Mouse (Mus musculus) forebrain, embryonic 16.5 days (tissue): ENCODE measurements around the gene Afmid. TPM values are rescaled to one million over a fixed set of nuclear protein-coding genes. Genes with fewer than 3 reads are reported as not detected.
A peak's percentile ranks its signal among the peaks of the same experiment; 100 is the strongest.
"Not testable (repeated sequence)": the region's sequence is repeated elsewhere in the genome, so short reads cannot be mapped to it uniquely, and the experiment has no call there.

ENCODE experiments used
- ATAC-seq: fragments of 200-750 bp; cut with Nextera tagmentation; 2 replicates; pipeline ENCODE4 v1.8.0; 2017; ENCODE audit warnings: mild to moderate bottlenecking, moderate library complexity
- H3K27ac ChIP-seq: fragments of 300-500 bp; sonication (generic); 2 replicates; pipeline ENCODE4 v1.5.1; 2014; ENCODE audit warnings: low read length, control low read depth
- H3K27me3 ChIP-seq: fragments of 300-500 bp; sonication (generic); replicated peaks from 2 replicates; pipeline ENCODE4 v1.6.1; 2014; ENCODE audit warnings: low read length; ENCODE audit not compliant: control insufficient read depth, insufficient read depth
- H3K36me3 ChIP-seq: fragments of 300-500 bp; sonication (generic); 2 replicates; pipeline ENCODE4 v1.6.1; 2014; ENCODE audit not compliant: control insufficient read depth, insufficient read depth
- H3K4me1 ChIP-seq: fragments of 300-500 bp; sonication (generic); replicated peaks from 2 replicates; pipeline ENCODE4 v1.6.1; 2014; ENCODE audit warnings: low read length; ENCODE audit not compliant: control insufficient read depth, insufficient read depth
- H3K4me2 ChIP-seq: fragments of 300-500 bp; sonication (generic); 2 replicates; pipeline ENCODE4 v1.6.1; 2014; ENCODE audit warnings: mild to moderate bottlenecking, low read length, control low read depth
- H3K4me3 ChIP-seq: fragments of 300-500 bp; sonication (generic); replicated peaks from 2 replicates; pipeline ENCODE4 v1.5.1; 2014; ENCODE audit warnings: mild to moderate bottlenecking, low read length, control low read depth
- H3K9ac ChIP-seq: fragments of 300-500 bp; sonication (generic); replicated peaks from 2 replicates; pipeline ENCODE4 v1.6.1; 2014; ENCODE audit warnings: low read depth, low read length, control low read depth
- H3K9me3 ChIP-seq: fragments of 300-500 bp; sonication (generic); 2 replicates; pipeline ENCODE4 v1.6.1; 2016; ENCODE audit warnings: low read length; ENCODE audit not compliant: control insufficient read depth
- WGBS: fragments of 180-500 bp; shearing (Covaris S2); extraction: QIAGEN DNeasy Blood & Tissue Kit; methylation state at CpG from one replicate; pipeline ENCODE4 v1.1.7; 2014; 5-methylcytosine and 5-hydroxymethylcytosine counted together
- polyA plus RNA-seq: library from polyadenylated mRNA; unstranded; fragments of >200 nt; fragmentation: Nextera tagmentation; extraction: Ambion mirVana; gene quantifications from 2 replicates; pipeline ENCODE4 v1.2.1, GENCODE M21; 2015

Gene Afmid
- polyA plus RNA-seq, 1 experiment from 2014 or later, result 5.2 TPM

DNA sequence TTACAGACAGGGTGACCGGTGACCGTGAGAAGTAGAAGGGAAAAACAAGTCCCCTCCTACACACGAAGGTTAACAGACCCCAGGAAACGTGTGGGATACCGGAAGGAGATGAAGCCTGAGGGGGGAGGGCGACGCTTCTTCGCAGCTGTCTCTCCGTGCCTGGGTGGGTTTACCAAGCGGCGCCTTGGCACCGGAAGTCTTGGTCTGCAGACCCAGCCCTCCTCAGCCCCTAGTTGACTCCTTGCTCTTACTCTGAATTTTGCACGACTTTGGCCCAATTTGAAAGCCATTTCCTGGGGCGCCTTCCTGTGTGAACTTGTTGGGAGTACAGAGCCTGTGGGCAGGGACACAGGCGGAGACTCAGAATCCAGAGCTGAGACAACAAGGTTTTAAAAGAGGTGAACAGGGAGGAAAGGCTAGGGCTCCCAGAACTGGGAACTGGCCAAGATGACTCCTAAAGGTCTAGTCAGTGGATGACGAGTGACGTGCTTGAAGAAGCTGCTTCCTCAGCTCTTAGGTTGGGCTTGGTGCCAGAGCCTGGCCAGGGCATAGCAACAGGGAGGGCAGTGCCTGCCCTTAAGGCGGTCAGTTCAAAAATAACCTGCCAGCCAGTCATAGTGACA, 44.4 kb upstream of the Afmid start:
- no peaks in the 10 kb centered on the region for H3K9me3 ChIP-seq
- no peak overlapping the region for H3K9ac ChIP-seq
- H3K4me2 ChIP-seq, result no peak overlapping the region
- 21% methylated on average over 18 of the region's 18 CpGs for WGBS
- H3K36me3 ChIP-seq, result no peaks in the 10 kb centered on the region
- peaks cover 29% of the 10 kb centered on the region for H3K27me3 ChIP-seq
- peaks cover 26% of the 10 kb centered on the region for H3K4me1 ChIP-seq
- no peak overlapping the region for H3K4me3 ChIP-seq
- H3K27ac ChIP-seq, result no peak overlapping the region
- no peak for ATAC-seq

DNA sequence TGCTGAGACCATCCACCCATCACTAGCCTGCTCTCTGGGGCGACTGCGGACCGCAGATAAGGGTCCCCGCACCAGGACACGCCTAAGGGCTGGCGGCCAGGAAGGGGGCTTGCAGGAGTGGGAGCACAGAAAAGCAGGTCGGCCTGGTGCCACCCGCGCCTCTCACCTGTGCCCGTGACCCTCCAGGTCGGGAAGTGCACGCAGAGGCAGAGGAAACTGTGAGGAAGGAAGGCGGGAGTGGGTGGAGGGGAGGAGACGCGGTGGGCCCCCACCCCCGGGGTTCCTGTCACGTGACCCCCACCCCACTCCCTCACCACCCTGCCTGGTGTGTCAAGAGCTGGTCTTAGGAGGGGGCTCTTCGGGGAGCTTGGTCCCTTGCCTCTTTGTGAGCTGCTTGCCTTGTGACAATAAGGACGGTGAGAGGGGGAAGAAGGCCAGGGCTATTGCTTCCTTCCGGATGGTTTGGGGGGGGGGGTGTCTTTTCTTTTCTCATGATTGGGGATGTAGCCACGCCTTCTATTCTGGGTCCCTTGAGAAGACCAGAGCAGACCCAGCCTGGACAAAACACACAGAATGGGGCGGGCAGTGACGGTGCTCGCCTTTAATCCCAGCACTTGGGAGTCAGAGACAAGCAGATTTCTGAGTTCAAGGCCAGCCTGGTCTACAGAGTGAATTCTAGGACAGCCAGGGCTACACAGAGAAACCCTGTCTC, 43.6 kb upstream of the Afmid start, which contains the start of the genes Tmc8 and Tmc6:
Tmc8 (plus strand) TSS at position 84 of the 712 bp plus-strand sequence.
Tmc6 (minus strand) TSS at position 206 of the 712 bp plus-strand sequence.
- H3K27ac ChIP-seq, result no peak within 1 kb of the TSS
- H3K4me3 ChIP-seq, result peak within 1 kb of the TSS; percentile 39
- H3K9ac ChIP-seq, result peak within 1 kb of the TSS; percentile 54
- ATAC-seq, result no peak
- 49% methylated on average over 24 of the region's 24 CpGs for WGBS
- H3K36me3 ChIP-seq, result no peaks in the 10 kb centered on the region
- no peaks in the 10 kb centered on the region for H3K9me3 ChIP-seq
- H3K4me2 ChIP-seq, result peak within 1 kb of the TSS; percentile 61
- peaks cover 26% of the 10 kb centered on the region for H3K4me1 ChIP-seq
- H3K27me3 ChIP-seq, result peaks cover 29% of the 10 kb centered on the region

DNA sequence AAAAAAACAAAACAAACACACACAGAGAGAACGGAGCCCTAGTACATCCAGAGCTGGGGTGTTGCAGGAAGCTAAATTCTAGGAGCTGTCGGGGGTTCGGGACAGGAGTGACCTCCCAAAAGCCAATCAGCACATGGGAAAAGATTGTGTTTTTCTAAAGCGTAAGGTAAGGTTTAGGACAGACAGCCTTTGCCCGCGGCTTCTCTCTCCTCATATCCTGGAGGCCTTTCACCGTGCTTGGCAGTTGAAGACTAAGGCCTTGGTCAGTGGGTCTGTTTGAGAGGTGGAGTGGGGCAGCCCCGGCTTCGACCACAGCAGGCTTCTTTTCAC, 43.1 kb upstream of the Afmid start:
- Histone ChIP-seq H3K4me1 (peaks cover 26% of the 10 kb centered on the region), H3K36me3 (no peaks in the 10 kb centered on the region), H3K4me3 (peak overlapping the region; percentile 39), H3K9ac (peak overlapping the region; percentile 54), H3K27me3 (peaks cover 29% of the 10 kb centered on the region), H3K9me3 (no peaks in the 10 kb centered on the region), H3K27ac (no peak overlapping the region), H3K4me2 (peak overlapping the region; percentile 61)
- 57% methylated on average over 9 of the region's 9 CpGs for WGBS
- no peak for ATAC-seq

DNA sequence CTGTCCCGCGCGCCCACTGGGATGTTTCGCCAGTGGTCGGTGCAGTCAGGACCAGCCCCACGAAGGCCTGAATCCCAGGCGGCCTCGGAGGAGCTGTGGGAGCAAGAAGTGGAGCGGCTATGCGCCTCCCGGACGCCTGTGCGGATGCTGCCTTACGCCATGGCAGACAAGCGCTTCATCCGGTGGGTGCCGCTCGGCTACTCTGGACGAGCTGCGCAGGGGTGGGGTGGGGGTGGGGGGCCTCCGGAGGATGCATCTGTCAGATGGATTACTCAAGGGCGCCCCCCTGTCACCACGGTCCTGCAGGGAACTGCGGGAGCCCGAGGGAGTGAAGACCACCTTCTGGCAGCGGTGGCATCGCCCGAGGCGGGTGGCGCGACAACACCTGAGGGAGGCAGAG, 42.6 kb upstream of the Afmid start:
- Histone ChIP-seq H3K9ac (peak overlapping the region; percentile 54), H3K27ac (no peak overlapping the region), H3K9me3 (no peaks in the 10 kb centered on the region), H3K4me1 (peaks cover 26% of the 10 kb centered on the region), H3K4me2 (peak overlapping the region; percentile 61), H3K36me3 (no peaks in the 10 kb centered on the region), H3K4me3 (peak overlapping the region; percentile 39), H3K27me3 (peaks cover 29% of the 10 kb centered on the region)
- ATAC-seq, result peak; percentile 53
- WGBS, result 4% methylated on average over 29 of the region's 31 CpGs

DNA sequence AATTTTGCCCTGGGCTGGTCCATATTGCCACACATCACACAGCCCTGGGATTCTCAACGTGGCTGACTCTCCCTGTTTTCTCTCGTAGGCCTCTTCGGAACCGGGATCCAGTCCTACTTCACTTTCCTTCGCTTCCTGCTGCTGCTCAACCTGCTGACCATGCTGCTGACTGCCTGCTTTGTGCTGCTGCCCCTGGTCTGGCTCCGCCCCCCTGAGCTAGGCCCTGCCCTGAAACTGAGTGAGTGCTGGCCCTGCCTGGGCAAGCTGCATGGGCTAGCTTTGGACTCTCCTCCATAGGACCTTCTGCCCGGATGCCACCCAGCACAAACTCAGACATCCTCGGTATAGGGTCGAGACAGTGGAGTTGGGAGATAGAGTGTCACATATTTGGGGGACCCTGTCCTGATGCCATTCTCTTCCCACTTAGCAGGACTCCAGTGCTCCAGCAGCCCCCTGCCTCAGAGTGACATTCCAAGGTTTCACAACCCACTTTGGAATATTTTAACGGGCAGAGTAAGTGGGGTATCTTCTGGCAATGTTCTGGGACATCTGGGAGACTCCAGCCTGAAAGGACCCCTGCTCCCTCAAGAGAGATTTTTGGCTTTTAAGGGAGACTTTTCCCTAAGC, 41.9 kb upstream of the Afmid start:
- WGBS, result 33% methylated on average over 10 of the region's 10 CpGs
- H3K9ac ChIP-seq, result peak overlapping the region; percentile 54; the same call in 1 of the 2 replicates
- no peak overlapping the region for H3K27ac ChIP-seq
- H3K4me2 ChIP-seq, result 0 out of 2 replicates have a peak overlapping the region, but pooled peaks have one; percentile 61
- no peak overlapping the region for H3K4me3 ChIP-seq
- peaks cover 26% of the 10 kb centered on the region for H3K4me1 ChIP-seq
- no peaks in the 10 kb centered on the region for H3K36me3 ChIP-seq
- H3K9me3 ChIP-seq, result no peaks in the 10 kb centered on the region
- peaks cover 28% of the 10 kb centered on the region for H3K27me3 ChIP-seq
- ATAC-seq, result no peak

DNA sequence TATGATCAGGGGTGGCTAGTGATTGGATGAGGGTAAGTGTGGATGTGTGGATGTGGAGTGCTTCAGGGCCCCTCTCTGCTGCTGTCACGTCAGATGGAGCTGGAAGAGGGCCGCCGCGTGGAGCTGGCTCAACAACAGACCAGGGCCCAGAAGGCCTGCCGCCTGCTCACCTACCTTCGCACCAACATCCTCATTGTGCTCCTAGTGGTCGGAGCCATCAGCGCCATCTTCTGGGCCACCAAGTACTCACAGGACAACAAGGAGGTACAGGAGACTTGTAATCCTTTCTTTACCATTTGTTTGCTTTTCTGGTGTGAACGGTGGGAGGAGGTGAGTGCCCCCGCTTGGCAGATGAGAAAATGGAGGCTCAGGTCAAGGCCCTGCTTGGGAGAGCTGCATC, 39.4 kb upstream of the Afmid start:
- Histone ChIP-seq H3K27ac (no peak overlapping the region), H3K9me3 (no peaks in the 10 kb centered on the region), H3K27me3 (peaks cover 14% of the 10 kb centered on the region), H3K4me1 (peaks cover 13% of the 10 kb centered on the region), H3K4me3 (no peak overlapping the region), H3K9ac (no peak overlapping the region), H3K36me3 (no peaks in the 10 kb centered on the region), H3K4me2 (no peak overlapping the region)
- 5% methylated on average over 10 of the region's 10 CpGs for WGBS
- no peak for ATAC-seq

DNA sequence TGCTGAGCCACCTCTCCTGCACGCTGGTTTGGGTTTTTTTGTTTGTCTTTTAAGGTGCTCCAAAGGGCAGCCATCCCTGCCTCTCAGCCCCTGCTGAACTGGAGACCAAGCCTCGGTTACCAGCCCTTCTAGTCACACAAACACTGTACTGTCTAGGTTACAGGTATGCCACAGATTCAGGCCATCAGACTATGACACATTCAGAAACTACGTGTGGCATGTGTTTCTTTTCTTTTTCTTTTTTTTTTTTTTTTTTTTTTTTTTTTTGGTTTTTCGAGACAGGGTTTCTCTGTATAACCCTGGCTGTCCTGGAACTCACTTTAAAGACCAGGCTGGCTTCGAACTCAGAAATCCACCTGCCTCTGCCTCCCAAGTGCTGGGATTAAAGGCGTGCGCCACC, 37.2 kb upstream of the Afmid start:
- 85% methylated on average over 7 of the region's 7 CpGs for WGBS
- not testable (repeated sequence) for H3K4me2 ChIP-seq, H3K4me3 ChIP-seq, H3K4me1 ChIP-seq, H3K9ac ChIP-seq, H3K27me3 ChIP-seq, ATAC-seq, H3K27ac ChIP-seq, H3K36me3 ChIP-seq, H3K9me3 ChIP-seq

DNA sequence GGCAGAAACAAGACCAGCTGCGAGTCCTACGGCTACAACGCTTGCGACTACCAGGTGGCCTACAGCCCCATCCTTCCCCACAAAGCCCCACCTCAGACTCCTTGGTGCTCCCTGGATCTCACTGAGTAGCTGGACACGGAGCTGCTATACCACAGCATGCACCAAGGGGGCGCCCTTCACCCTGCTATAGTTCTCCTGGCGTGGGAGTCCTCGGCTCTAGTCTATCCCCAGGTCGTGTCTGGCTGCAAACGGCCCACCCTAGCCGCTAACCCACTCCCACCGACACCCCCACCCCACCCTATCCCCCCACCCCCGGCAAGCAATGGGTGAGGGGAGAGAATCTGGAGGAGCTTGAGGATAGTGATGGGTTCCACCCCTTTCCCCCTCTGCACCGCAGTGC, 35.4 kb upstream of the Afmid start:
- Histone ChIP-seq H3K36me3 (no peaks in the 10 kb centered on the region), H3K9ac (no peak overlapping the region), H3K4me3 (no peak overlapping the region), H3K4me1 (0 out of 2 replicates have a peak, but pooled peaks cover 5% of the 10 kb centered on the region), H3K9me3 (no peaks in the 10 kb centered on the region), H3K27ac (no peak overlapping the region), H3K4me2 (no peak overlapping the region), H3K27me3 (no peaks in the 10 kb centered on the region; the same call in 1 of the 2 replicates)
- no peak for ATAC-seq
- WGBS, result 4% methylated on average over 14 of the region's 14 CpGs

DNA sequence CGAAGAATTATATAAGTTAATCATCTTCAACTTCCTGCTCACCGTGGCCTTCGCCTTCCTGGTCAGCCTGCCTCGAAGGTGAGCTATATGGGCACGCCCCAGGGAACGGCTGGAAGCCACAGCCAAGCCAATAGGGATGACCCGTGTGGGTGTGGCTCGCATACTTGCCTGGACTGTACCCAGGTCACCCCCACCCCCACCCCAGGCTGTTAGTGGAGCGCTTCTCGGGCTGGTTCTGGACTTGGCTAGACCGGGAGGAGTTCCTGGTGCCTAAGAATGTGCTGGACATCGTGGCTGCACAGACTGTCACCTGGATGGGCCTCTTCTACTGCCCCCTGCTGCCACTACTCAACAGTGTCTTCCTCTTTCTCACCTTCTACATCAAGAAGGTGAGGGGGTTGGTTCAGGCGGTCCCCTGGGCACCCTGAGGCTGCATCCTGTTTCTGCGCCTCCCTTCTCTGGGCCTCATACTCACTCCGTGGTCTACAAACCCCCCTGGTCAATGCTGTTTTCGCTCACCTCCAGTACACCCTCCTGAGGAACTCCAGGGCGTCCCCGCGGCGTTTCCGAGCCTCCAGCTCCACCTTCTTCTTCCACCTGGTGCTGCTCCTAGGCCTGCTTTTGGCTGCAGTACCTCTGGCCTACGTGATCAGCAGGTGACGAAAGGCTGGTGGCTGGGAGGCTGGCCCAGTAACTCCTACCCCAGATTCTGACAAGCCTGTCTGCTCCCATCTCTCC, 34.9 kb upstream of the Afmid start:
- Histone ChIP-seq H3K4me1 (0 out of 2 replicates have a peak, but pooled peaks cover 5% of the 10 kb centered on the region), H3K9me3 (no peaks in the 10 kb centered on the region), H3K4me2 (no peak overlapping the region), H3K4me3 (no peak overlapping the region), H3K27me3 (no peaks in the 10 kb centered on the region; the same call in 1 of the 2 replicates), H3K27ac (no peak overlapping the region), H3K9ac (no peak overlapping the region), H3K36me3 (no peaks in the 10 kb centered on the region)
- no peak for ATAC-seq
- 36% methylated on average over 23 of the region's 23 CpGs for WGBS
